Mouse (Mus musculus) midbrain, embryonic 14.5 days (tissue): ENCODE data around the gene Gm47841. TPM values are rescaled to one million over a fixed set of nuclear protein-coding genes. Genes with fewer than 3 reads are reported as not detected.

Experiments
- ATAC-seq: fragments of 200-750 bp; cut with Nextera tagmentation; 2 replicates; pipeline ENCODE4 v1.8.0; 2017; ENCODE audit warnings: moderate number of reproducible peaks, moderate library complexity; ENCODE audit not compliant: low FRiP score, low TSS enrichment
- DNase-seq: peaks from one replicate; pipeline ENCODE4 v3.0.0-alpha.2; 2015
- H3K27ac ChIP-seq: fragments of 300-500 bp; sonication (generic); replicated peaks from 2 replicates; pipeline ENCODE4 v1.5.1; 2014; ENCODE audit warnings: mild to moderate bottlenecking, low read depth, low read length, moderate library complexity
- H3K27me3 ChIP-seq: fragments of 300-500 bp; sonication (generic); 2 replicates; pipeline ENCODE4 v1.6.1; 2014; ENCODE audit warnings: low read length, control low read depth, mixed read lengths; ENCODE audit not compliant: control insufficient read depth, insufficient read depth
- H3K36me3 ChIP-seq: fragments of 300-500 bp; sonication (generic); 2 replicates; pipeline ENCODE4 v1.6.1; 2014; ENCODE audit warnings: low read length, control low read depth; ENCODE audit not compliant: control insufficient read depth, insufficient read depth
- H3K4me1 ChIP-seq: fragments of 300-500 bp; sonication (generic); 2 replicates; pipeline ENCODE4 v1.6.1; 2014; ENCODE audit warnings: mild to moderate bottlenecking, antibody characterized with exemption, low read length, control low read depth; ENCODE audit not compliant: control insufficient read depth, insufficient read depth
- H3K4me2 ChIP-seq: fragments of 300-500 bp; sonication (generic); 2 replicates; pipeline ENCODE4 v1.6.1; 2014; ENCODE audit warnings: mild to moderate bottlenecking, low read length, moderate library complexity
- H3K4me3 ChIP-seq: fragments of 300-500 bp; sonication (generic); replicated peaks from 2 replicates; pipeline ENCODE4 v1.5.1; 2014; ENCODE audit warnings: low read depth, low read length
- H3K9ac ChIP-seq: fragments of 300-500 bp; sonication (generic); replicated peaks from 2 replicates; pipeline ENCODE4 v1.6.1; 2014; ENCODE audit warnings: mild to moderate bottlenecking, low read length, moderate library complexity
- H3K9me3 ChIP-seq: fragments of 300-500 bp; sonication (generic); 2 replicates; pipeline ENCODE4 v1.6.1; 2016; ENCODE audit warnings: low read length, control low read depth, mixed read lengths; ENCODE audit not compliant: control insufficient read depth
- WGBS: fragments of 180-500 bp; shearing (Covaris S2); extraction: QIAGEN DNeasy Blood & Tissue Kit; methylation state at CpG from one replicate; pipeline ENCODE4 v1.1.7; 2014; 5-methylcytosine and 5-hydroxymethylcytosine counted together
- polyA plus RNA-seq: library from polyadenylated mRNA; unstranded; fragments of >200 nt; fragmentation: Nextera tagmentation; extraction: Ambion mirVana; gene quantifications from 2 replicates; pipeline ENCODE4 v1.2.1, GENCODE M21; 2014

The Gm47841 gene
- polyA plus RNA-seq, 1 experiment from 2014 or later, result not detected

DNA sequence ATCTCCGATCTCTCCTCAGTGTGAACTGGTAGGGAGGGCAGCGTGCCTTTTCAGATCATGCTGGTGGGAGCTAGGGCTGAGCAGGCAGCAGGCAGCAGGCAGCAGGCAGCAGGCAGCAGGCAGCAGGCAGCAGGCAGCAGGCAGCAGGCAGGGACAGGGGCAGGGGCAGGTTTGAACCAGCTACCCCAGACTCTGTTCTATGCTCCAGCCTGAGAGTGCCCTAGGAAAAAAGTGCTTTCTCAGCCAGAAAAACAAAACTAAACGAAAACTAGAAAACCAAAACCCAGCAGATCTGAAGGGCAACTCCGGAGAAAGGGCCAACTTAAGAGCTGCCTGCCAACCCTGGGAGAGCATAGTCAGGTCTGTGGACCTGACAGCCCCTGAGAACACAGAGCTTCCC is 21.5 kb upstream of the Gm47841 start:
- WGBS, result 39% methylated on average over 4 of the region's 4 CpGs
- H3K4me2 ChIP-seq, result no peak overlapping the region
- DNase-seq (no peak), ATAC-seq (no peak)
- H3K9ac ChIP-seq, result no peak overlapping the region
- no peak overlapping the region for H3K4me3 ChIP-seq
- H3K4me1 ChIP-seq, result peaks cover 41% of the 10 kb centered on the region
- no peaks in the 10 kb centered on the region for H3K9me3 ChIP-seq
- no peaks in the 10 kb centered on the region for H3K36me3 ChIP-seq
- H3K27ac ChIP-seq, result no peak overlapping the region
- H3K27me3 ChIP-seq, result no peaks in the 10 kb centered on the region

DNA sequence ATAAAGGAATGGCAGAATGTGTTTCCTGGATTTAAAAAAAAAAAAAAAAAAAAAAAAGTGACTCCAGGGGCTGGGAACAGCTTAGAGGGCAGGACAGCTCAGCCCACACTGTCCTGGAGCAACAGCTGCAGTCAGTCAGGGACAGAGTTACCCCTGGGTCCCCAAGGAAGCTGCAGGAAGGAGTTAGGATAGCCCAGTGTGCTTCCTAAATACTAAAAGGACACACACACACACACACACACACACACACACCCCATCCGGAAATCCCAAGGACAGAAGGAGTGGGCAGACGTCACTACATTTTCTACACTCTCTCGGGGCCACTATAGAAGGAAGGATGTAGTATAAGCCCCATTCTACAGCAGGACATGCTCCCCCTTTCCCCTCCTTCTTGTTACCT is 20.8 kb upstream of the Gm47841 start:
- no peak overlapping the region for H3K4me3 ChIP-seq
- peaks cover 41% of the 10 kb centered on the region for H3K4me1 ChIP-seq
- no peak overlapping the region for H3K27ac ChIP-seq
- no peak overlapping the region for H3K9ac ChIP-seq
- no peak for ATAC-seq
- H3K4me2 ChIP-seq, result no peak overlapping the region
- H3K27me3 ChIP-seq, result no peaks in the 10 kb centered on the region
- WGBS, result 35% methylated on average over 3 of the region's 3 CpGs
- DNase-seq, result no peak
- no peaks in the 10 kb centered on the region for H3K36me3 ChIP-seq
- no peaks in the 10 kb centered on the region for H3K9me3 ChIP-seq

DNA sequence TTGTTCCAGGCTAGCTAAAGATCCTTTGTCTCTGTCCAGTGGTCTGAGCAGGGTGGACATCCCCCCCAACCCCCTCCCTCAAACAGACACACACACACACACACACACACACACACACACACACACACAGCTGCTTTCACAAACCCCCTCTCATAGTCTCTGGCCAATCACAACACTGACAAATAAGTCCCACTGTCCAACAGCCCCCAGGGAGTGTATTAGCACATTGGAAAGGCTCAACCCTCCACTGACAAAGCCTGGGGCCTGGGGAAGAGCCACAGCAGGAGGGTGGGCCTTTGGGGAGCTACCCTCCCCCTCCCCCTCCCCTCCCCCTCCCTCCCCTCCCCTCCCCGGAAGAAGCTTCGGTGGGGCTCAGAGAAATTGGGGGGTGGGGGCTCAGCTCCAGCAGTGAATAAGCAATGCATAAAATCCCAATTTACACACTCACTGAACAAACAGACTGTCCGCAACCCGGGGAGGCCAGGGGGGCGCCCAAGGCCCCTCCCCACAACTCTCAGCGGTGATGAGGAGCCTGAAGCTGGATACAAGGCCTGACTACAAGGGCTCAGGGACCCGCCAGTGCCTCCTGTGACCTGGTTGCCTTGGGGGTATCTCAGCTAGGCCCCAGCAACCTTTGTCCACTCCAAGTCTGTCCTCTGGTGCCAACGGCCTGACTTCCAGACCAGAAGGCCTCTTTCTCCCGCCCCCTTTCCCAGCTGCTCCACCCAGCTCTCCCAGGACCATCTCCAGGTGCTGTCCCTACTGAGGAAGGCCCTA is 19.9 kb upstream of the Gm47841 start:
- no peaks in the 10 kb centered on the region for H3K27me3 ChIP-seq
- no peak overlapping the region for H3K9ac ChIP-seq
- 0 out of 2 replicates have a peak overlapping the region, but pooled peaks have one; percentile 26 for H3K27ac ChIP-seq
- WGBS, result 6% methylated on average over 7 of the region's 9 CpGs
- no peak overlapping the region for H3K4me2 ChIP-seq
- peaks cover 41% of the 10 kb centered on the region for H3K4me1 ChIP-seq
- peak; percentile 62 for DNase-seq
- ATAC-seq, result peak; percentile 69; the same call in 1 of the 2 replicates
- no peak overlapping the region for H3K4me3 ChIP-seq
- H3K36me3 ChIP-seq, result no peaks in the 10 kb centered on the region
- H3K9me3 ChIP-seq, result no peaks in the 10 kb centered on the region

DNA sequence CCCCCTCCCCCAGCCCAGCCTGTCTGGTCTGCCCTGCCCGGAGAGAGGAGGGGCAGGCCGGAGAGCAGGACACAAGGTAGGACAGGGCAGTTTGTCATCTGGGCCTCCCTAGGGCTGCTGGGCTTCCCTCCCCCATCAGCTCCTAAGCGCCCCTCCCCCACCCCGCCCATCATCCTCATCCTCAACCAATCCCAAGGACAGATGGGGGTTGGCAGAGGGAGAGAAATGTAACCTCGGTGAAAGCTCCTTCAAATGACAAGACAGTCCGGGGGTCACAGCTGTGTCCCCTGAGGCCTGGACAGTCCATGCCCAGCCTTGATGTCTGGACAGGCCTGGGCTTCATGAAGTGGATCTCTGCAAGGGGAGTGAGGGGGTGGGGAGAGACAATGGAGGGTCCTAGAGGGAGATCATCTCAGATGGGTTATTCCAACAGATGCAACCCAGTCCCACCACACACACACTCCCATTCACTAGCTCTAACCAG is 19.2 kb upstream of the Gm47841 start:
- H3K9me3 ChIP-seq, result no peaks in the 10 kb centered on the region
- H3K27ac ChIP-seq, result peak overlapping the region; percentile 26; the same call in 1 of the 2 replicates
- peak; percentile 29; the same call in 1 of the 2 replicates for ATAC-seq
- H3K4me2 ChIP-seq, result no peak overlapping the region
- H3K36me3 ChIP-seq, result no peaks in the 10 kb centered on the region
- H3K4me1 ChIP-seq, result peaks cover 41% of the 10 kb centered on the region
- WGBS, result 12% methylated on average over 6 of the region's 6 CpGs
- H3K4me3 ChIP-seq, result no peak overlapping the region
- H3K9ac ChIP-seq, result no peak overlapping the region; the same call in 1 of the 2 replicates
- no peak for DNase-seq
- H3K27me3 ChIP-seq, result no peaks in the 10 kb centered on the region

DNA sequence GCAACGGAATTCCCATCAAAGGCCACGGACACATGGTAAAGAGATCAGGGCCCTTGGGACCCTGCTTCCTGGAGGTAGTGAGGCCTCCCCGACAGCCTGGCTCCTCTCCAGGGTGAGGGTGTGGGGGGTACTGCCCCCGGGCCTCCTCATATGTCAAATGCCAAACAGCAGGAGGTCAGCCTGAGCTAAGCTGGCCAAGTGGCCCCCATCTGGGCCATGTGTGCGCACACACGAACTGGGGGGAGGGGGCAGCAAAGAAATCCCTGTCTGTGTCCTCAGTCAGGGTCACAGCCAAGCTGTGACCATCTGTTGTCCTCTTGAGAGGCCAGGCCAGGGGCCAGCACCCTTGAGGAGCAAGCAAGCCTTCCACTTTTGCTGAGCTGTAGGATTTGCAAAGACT is 17.9 kb upstream of the Gm47841 start:
- no peaks in the 10 kb centered on the region for H3K36me3 ChIP-seq
- 16% methylated on average over 6 of the region's 6 CpGs for WGBS

DNA sequence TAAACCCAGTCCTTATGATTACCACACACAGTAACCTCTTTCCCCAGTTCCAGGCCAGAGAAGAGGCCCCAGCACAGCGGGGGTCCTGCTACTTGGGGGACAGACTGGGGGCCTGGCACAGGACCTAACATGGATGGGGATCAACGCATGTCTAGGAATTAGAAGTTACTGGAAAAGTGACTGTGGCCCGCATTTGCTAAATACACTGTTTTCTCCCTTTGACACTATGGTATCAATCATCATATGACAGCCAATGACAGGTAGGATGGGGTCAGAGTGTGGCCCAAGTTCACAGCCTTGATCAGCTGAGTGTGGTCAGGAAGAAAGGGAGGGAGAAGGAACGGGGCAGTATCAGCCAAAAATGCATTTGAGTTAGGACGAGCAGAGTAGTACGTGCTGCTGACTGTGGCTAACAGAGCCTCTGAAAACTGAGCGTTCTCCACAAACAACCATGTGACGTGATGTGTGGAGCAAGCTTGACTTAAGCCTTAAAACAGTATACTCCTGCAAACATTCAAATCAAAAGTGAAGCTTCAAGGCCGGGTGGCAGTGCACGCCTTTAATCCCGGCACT is 13.2 kb upstream of the Gm47841 start:
- no peak overlapping the region for H3K4me2 ChIP-seq
- no peaks in the 10 kb centered on the region for H3K9me3 ChIP-seq
- H3K9ac ChIP-seq, result no peak overlapping the region
- no peak for DNase-seq
- H3K4me3 ChIP-seq, result no peak overlapping the region
- peaks cover 3% of the 10 kb centered on the region; the same call in 1 of the 2 replicates for H3K27me3 ChIP-seq
- H3K4me1 ChIP-seq, result peaks cover 17% of the 10 kb centered on the region
- no peak overlapping the region for H3K27ac ChIP-seq
- ATAC-seq, result no peak
- WGBS, result 23% methylated on average over 11 of the region's 11 CpGs
- no peaks in the 10 kb centered on the region for H3K36me3 ChIP-seq

More for the DNA sequence above, 17.9 kb upstream of the Gm47841 start:
- DNase-seq (no peak), ATAC-seq (no peak)
- Histone ChIP-seq H3K4me3 (no peak overlapping the region), H3K9me3 (no peaks in the 10 kb centered on the region), H3K4me2 (no peak overlapping the region), H3K27me3 (no peaks in the 10 kb centered on the region), H3K27ac (no peak overlapping the region), H3K4me1 (peaks cover 36% of the 10 kb centered on the region), H3K9ac (no peak overlapping the region)

DNA sequence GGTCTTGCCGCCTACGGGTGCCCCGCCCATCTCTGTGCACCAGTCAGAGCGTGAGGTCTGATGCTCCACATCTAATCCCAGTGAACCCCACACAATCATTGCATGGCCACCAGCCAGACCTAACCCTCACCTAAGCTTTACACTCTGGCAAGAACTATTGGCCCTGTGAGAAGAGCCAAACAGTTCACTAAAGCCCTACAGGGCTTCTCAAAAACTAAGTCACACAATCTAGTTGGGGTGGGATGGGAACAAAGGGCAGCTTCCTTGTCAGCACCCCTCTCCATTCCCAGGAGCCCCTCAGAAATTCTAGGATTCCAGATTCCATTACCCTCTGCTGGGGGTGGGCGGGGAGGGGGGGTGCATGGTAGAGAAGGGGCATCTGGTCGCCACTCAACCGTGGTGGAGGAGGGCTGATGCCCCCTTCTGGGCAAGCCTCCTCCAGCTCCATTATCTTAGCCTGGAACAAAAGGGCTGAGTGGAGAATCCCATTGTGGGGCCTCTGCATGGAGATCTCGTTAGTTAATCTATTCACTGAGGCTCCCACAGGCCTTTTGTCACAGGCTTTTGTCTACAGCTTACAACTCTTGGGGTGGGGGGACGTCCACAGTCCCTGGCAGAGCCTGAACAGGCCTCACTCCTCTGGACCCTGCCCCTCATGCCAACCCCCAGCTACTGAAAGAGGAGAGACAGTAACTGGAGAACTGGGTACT is 12.5 kb upstream of the Gm47841 start:
- Histone ChIP-seq H3K27me3 (peaks cover 10% of the 10 kb centered on the region; the same call in 1 of the 2 replicates), H3K4me1 (peaks cover 12% of the 10 kb centered on the region), H3K9me3 (no peaks in the 10 kb centered on the region), H3K4me2 (no peak overlapping the region), H3K4me3 (no peak overlapping the region), H3K36me3 (no peaks in the 10 kb centered on the region), H3K9ac (no peak overlapping the region), H3K27ac (no peak overlapping the region)
- ATAC-seq (peak; percentile 43; the same call in 1 of the 2 replicates), DNase-seq (peak; percentile 55)
- WGBS, result 6% methylated on average over 9 of the region's 9 CpGs

DNA sequence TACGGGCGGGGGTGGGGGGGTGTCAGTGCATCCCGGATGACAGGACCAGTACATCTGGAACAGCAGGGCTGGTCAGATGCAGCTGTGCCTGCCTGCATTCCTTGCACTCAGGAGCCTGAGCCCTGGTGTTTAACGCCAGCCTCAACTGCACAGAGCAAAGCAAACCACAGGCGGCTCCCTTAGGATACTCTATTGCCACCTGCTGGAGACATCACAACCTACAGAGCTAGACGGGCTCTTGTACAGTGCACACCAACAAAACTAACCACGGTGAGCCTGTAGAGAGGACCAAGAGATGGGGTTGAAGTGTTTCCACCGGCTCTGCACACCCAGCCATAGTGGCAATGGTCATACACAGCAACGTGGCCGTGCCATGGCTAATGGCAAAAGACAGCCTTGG is 9.0 kb upstream of the Gm47841 start:
- Histone ChIP-seq H3K9me3 (no peaks in the 10 kb centered on the region), H3K4me2 (no peak overlapping the region)
- peak; percentile 86 for DNase-seq

More for the DNA sequence above, 9.0 kb upstream of the Gm47841 start:
- H3K27ac ChIP-seq, result no peak overlapping the region
- H3K36me3 ChIP-seq, result no peaks in the 10 kb centered on the region
- H3K4me1 ChIP-seq, result peaks cover 16% of the 10 kb centered on the region
- 41% methylated on average over 10 of the region's 10 CpGs for WGBS
- no peak overlapping the region for H3K4me3 ChIP-seq
- ATAC-seq, result peak; percentile 57; the same call in 1 of the 2 replicates
- H3K9ac ChIP-seq, result no peak overlapping the region
- H3K27me3 ChIP-seq, result peaks cover 40% of the 10 kb centered on the region
